Mouse (Mus musculus): ENCODE measurements around the gene Tesk1. TPM values are rescaled to one million over a fixed set of nuclear protein-coding genes. Genes with fewer than 3 reads are reported as not detected.

Tesk1 gene
- total RNA-seq, 2 experiments from 2014 or later, result 79.9 to 86.0 TPM

GRCm38 (mm10) chr4:43493186-43493845, 51.6 kb downstream of the Tesk1 start:
- DNase-seq (ENCODE audit: low spot score in 2 of 2), result peak; percentile 96 to 97
- TF ChIP-seq CTCF (conservative IDR thresholded peaks at IDR 0.05), result peak; percentile 50
- Histone ChIP-seq H3K4me3 (peak overlapping the region; percentile 84), H3K27ac (peak overlapping the region; percentile 97)

- Histone ChIP-seq H3K27ac (peak overlapping the region; percentile 97), H3K4me3 (peak overlapping the region; percentile 84)
- no peak for TF ChIP-seq CTCF (conservative IDR thresholded peaks at IDR 0.05)
- DNase-seq (ENCODE audit: low spot score in 2 of 2), result no peak
These were observed 52.1 kb downstream of the Tesk1 start for GRCm38 (mm10) chr4:43493846-43494240.

- no peak for TF ChIP-seq CTCF (conservative IDR thresholded peaks at IDR 0.05)
- Histone ChIP-seq H3K4me3 (no peak overlapping the region), H3K27ac (no peak overlapping the region)
- DNase-seq (ENCODE audit: low spot score in 2 of 2), result no peak
These were observed 54.8 kb downstream of the Tesk1 start for GRCm38 (mm10) chr4:43496587-43496986.

- H3K27ac ChIP-seq, result no peak overlapping the region
- no peak for TF ChIP-seq CTCF (conservative IDR thresholded peaks at IDR 0.05)
- DNase-seq (ENCODE audit: low spot score in 2 of 2), result no peak
- no peak overlapping the region for H3K4me3 ChIP-seq
These were observed 55.7 kb downstream of the Tesk1 start for GRCm38 (mm10) chr4:43497405-43497804.

Other genes starting within 250 kb of the Tesk1 start
- gene Atp8b5, start 174.8 kb upstream of the Tesk1 start, total RNA-seq (2021), result under 1 TPM; 0.29 to 0.31 TPM
- 100 to 1,000 TPM; 117 to 120 TPM for gene Rusc2, start 60.0 kb upstream of the Tesk1 start, total RNA-seq (2021)
- 1 to 10 TPM in 1 of 2 experiments, under 1 TPM in 1; 0.98 to 1.9 TPM for gene Fam166b, start 12.8 kb upstream of the Tesk1 start, total RNA-seq (2021)
- gene Cd72, start 12.7 kb downstream of the Tesk1 start, total RNA-seq (2021), result not detected
- gene Sit1, start 41.8 kb downstream of the Tesk1 start, total RNA-seq (2021), result not detected
- 10 to 100 TPM; 27.6 to 29.0 TPM for gene Ccdc107, start 51.0 kb downstream of the Tesk1 start, total RNA-seq (2021)
- gene Arhgef39, start 57.8 kb downstream of the Tesk1 start, total RNA-seq (2021), result 1 to 10 TPM in 1 of 2 experiments, under 1 TPM in 1; 0.64 to 1.0 TPM
- gene Car9, start 65.0 kb downstream of the Tesk1 start, total RNA-seq (2021), result not detected
- 1 to 10 TPM; 5.4 to 6.1 TPM for gene Tpm2, start 81.8 kb downstream of the Tesk1 start, total RNA-seq (2021)
- 10 to 100 TPM; 70.3 to 75.1 TPM for gene Creb3, start 120.4 kb downstream of the Tesk1 start, total RNA-seq (2021)
- gene Tln1, start 120.8 kb downstream of the Tesk1 start, total RNA-seq (2021), result 10 to 100 TPM; 36.4 to 42.9 TPM
- 10 to 100 TPM; 45.3 to 49.9 TPM for gene Rgp1, start 136.8 kb downstream of the Tesk1 start, total RNA-seq (2021)
- gene Gba2, start 136.9 kb downstream of the Tesk1 start, total RNA-seq (2021), result 10 to 100 TPM; 61.0 to 64.4 TPM
- gene Msmp, start 142.6 kb downstream of the Tesk1 start, total RNA-seq (2021), result not detected
- 10 to 100 TPM; 57.4 to 59.3 TPM for gene Npr2, start 190.0 kb downstream of the Tesk1 start, total RNA-seq (2021)
- 1 to 10 TPM; 2.0 to 2.5 TPM for gene Spag8, start 211.7 kb downstream of the Tesk1 start, total RNA-seq (2021)
- gene Hint2, start 214.5 kb downstream of the Tesk1 start, total RNA-seq (2021), result 10 to 100 TPM; 31.4 to 32.9 TPM
- gene Tmem8b, start 227.0 kb downstream of the Tesk1 start, total RNA-seq (2021), result 10 to 100 TPM; 74.8 to 75.5 TPM
- gene Fam221b, start 227.2 kb downstream of the Tesk1 start, total RNA-seq (2021), result 1 to 10 TPM; 1.4 to 1.5 TPM

Measured in layer of hippocampus, adult 2 months (tissue).